Mouse (Mus musculus) stomach, embryonic 15.5 days (tissue): ENCODE data around the gene Nfib. TPM values are rescaled to one million over a fixed set of nuclear protein-coding genes. Genes with fewer than 3 reads are reported as not detected.

Experiments used
- ATAC-seq: fragments of 200-750 bp; cut with Nextera tagmentation; 2 replicates; pipeline ENCODE4 v1.8.0; 2017; ENCODE audit warnings: low read depth, moderate number of reproducible peaks, moderate TSS enrichment; ENCODE audit not compliant: insufficient read depth, low FRiP score
- H3K27ac ChIP-seq: fragments of 300-500 bp; sonication (generic); 2 replicates; pipeline ENCODE4 v1.5.1; 2015; ENCODE audit warnings: mild to moderate bottlenecking, inconsistent platforms
- H3K27me3 ChIP-seq: fragments of 300-500 bp; sonication (generic); replicated peaks from 2 replicates; pipeline ENCODE4 v1.6.1; 2015; ENCODE audit warnings: inconsistent platforms
- H3K36me3 ChIP-seq: fragments of 300-500 bp; sonication (generic); 2 replicates; pipeline ENCODE4 v1.6.1; 2015; ENCODE audit warnings: inconsistent platforms
- H3K4me1 ChIP-seq: fragments of 300-500 bp; sonication (generic); 2 replicates; pipeline ENCODE4 v1.6.1; 2015; ENCODE audit warnings: inconsistent platforms
- H3K4me2 ChIP-seq: fragments of 300-500 bp; sonication (generic); 2 replicates; pipeline ENCODE4 v1.6.1; 2015; ENCODE audit warnings: mild to moderate bottlenecking, inconsistent platforms
- H3K4me3 ChIP-seq: fragments of 300-500 bp; sonication (generic); replicated peaks from 2 replicates; pipeline ENCODE4 v1.5.1; 2015; ENCODE audit warnings: inconsistent platforms
- H3K9ac ChIP-seq: fragments of 300-500 bp; sonication (generic); 2 replicates; pipeline ENCODE4 v1.6.1; 2015; ENCODE audit warnings: inconsistent platforms
- H3K9me3 ChIP-seq: fragments of 300-500 bp; sonication (generic); 2 replicates; pipeline ENCODE4 v1.6.1; 2016; ENCODE audit warnings: inconsistent platforms
- WGBS: fragments of 180-500 bp; shearing (Covaris S2); methylation state at CpG from one replicate; pipeline ENCODE4 v1.1.7; 2015; 5-methylcytosine and 5-hydroxymethylcytosine counted together
- polyA plus RNA-seq: library from polyadenylated mRNA; unstranded; fragments of >200 nt; fragmentation: Nextera tagmentation; extraction: Ambion mirVana; gene quantifications from 2 replicates; pipeline ENCODE4 v1.2.1, GENCODE M21; 2015

Gene Nfib
- polyA plus RNA-seq, 1 experiment from 2014 or later, result 56.5 TPM

DNA sequence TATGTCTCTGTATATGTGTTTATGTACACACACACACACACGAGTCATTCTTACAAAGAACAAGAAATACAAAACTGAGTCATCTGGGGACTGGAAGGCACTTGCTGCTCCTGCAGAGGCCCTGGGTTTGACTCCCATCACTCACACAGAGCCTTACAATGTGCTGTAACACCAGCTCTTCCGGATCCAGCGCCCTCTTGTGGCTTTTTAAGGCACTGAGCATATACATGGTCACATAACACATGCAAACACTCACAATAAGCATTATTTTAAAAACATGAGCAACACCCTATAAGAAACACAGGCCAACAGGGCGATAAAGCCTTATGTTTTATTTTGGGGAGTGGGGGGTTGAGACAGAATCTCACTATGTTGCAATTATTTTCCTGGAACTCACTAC lies 226.2 kb downstream of the Nfib start:
- Histone ChIP-seq H3K36me3 (no peaks in the 10 kb centered on the region), H3K27ac (no peak overlapping the region), H3K4me3 (no peak overlapping the region), H3K27me3 (no peaks in the 10 kb centered on the region), H3K9ac (no peak overlapping the region), H3K9me3 (no peaks in the 10 kb centered on the region), H3K4me1 (peaks cover 3% of the 10 kb centered on the region; the same call in 1 of the 2 replicates), H3K4me2 (no peak overlapping the region)
- WGBS, result 66% methylated on average over 4 of the region's 4 CpGs
- ATAC-seq, result no peak

DNA sequence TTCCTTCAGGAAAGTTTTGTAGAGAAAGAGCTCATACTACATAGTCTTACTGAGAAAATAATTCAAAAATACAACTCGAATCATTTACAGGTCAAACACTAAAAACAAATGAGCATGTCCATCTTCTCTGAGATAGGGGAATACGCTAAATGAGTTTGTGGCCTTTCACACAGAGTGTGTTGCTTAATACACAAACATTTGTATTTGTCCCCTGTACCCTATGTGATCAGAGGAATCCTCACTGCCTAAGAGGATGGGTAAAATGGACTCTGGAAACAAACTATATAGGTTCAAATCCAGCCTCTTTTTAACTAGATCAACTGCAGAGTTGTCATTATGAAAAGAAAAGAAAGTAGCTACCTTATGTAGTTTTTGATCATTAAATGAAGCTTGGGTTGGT lies 227.8 kb downstream of the Nfib start:
- H3K9ac ChIP-seq, result no peak overlapping the region
- H3K36me3 ChIP-seq, result no peaks in the 10 kb centered on the region
- H3K4me2 ChIP-seq, result no peak overlapping the region
- no peak overlapping the region for H3K27ac ChIP-seq
- ATAC-seq, result no peak
- no peaks in the 10 kb centered on the region for H3K9me3 ChIP-seq
- no peak overlapping the region for H3K4me3 ChIP-seq
- 82% methylated on average over 2 of the region's 2 CpGs for WGBS
- no peaks in the 10 kb centered on the region for H3K27me3 ChIP-seq
- H3K4me1 ChIP-seq, result peaks cover 6% of the 10 kb centered on the region

DNA sequence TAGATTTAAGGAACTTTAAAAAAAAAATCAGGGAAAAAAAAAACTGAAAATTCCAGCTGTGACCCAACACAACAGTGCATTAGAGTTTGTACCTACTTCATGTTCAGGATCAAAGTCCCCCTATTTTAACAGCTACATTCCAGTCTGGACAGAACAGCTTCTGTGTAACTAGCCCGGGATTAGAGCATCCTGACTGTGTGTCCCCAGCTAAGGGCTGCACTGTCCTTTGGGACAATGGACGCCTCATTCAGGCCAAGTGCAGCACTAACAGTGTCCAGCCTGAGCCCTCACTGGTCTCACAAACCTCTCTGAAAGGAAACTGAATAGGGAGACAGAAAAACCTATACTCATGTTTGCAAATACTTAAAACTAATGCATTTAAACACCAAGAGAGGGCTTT lies 229.1 kb downstream of the Nfib start:
- H3K27me3 ChIP-seq, result no peaks in the 10 kb centered on the region
- H3K4me1 ChIP-seq, result peaks cover 11% of the 10 kb centered on the region
- H3K27ac ChIP-seq, result no peak overlapping the region
- no peak overlapping the region for H3K4me2 ChIP-seq
- WGBS, result 46% methylated on average over 2 of the region's 2 CpGs
- H3K9ac ChIP-seq, result no peak overlapping the region
- no peaks in the 10 kb centered on the region for H3K36me3 ChIP-seq
- no peak for ATAC-seq
- H3K9me3 ChIP-seq, result no peaks in the 10 kb centered on the region
- H3K4me3 ChIP-seq, result no peak overlapping the region

GRCm38 (mm10) chr4:82474334-82474733 lies 231.2 kb downstream of the Nfib start:
- Histone ChIP-seq H3K36me3 (no peaks in the 10 kb centered on the region), H3K27me3 (no peaks in the 10 kb centered on the region), H3K4me3 (no peak overlapping the region), H3K9ac (no peak overlapping the region), H3K4me2 (no peak overlapping the region), H3K4me1 (peaks cover 22% of the 10 kb centered on the region), H3K27ac (no peak overlapping the region), H3K9me3 (no peaks in the 10 kb centered on the region)
- WGBS, result 62% methylated on average over 5 of the region's 5 CpGs
- no peak for ATAC-seq

- no peak overlapping the region for H3K4me3 ChIP-seq
- H3K4me1 ChIP-seq, result peaks cover 39% of the 10 kb centered on the region
- no peaks in the 10 kb centered on the region for H3K27me3 ChIP-seq
- no peaks in the 10 kb centered on the region for H3K36me3 ChIP-seq
- ATAC-seq, result no peak
- H3K4me2 ChIP-seq, result no peak overlapping the region
- H3K27ac ChIP-seq, result no peak overlapping the region; the same call in 1 of the 2 replicates
- H3K9me3 ChIP-seq, result no peaks in the 10 kb centered on the region
- H3K9ac ChIP-seq, result no peak overlapping the region
- 74% methylated on average over 3 of the region's 3 CpGs for WGBS
Measured at GRCm38 (mm10) chr4:82470938-82471320, 234.6 kb downstream of the Nfib start.

DNA sequence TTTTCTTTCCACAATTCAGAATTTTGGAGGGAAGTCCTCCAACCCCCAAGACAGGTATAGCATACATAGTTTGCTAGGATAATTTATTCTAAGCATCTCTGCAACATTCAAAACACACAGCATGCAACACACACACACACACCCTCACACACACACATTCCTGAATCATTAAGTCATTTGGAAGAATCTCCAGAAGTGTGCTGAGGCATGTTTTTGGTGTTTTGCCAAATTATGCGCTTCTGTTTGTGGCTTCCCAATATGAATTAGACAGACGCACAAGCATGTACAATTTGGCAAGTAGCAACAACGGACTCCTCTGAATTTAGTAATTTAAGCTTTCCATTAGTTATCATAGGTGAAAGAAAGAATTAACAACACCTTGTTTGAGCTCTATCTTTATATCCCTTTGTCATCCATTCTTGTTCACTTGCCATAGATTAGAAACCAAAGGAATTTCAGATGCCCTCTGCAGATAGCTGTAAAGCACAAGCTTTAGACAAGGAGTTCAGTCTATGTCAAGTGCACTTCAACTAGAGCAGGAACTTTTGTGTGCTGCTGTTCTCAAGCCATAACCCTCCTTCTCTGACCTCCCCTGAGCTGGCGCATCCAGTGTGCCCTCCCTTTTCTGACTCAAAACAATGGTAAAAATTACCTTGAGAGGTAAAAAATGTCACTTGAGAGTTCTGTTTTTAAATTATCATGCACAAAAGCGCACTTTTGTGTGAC lies 235.2 kb downstream of the Nfib start:
- H3K4me1 ChIP-seq, result peaks cover 36% of the 10 kb centered on the region
- H3K27me3 ChIP-seq, result no peaks in the 10 kb centered on the region
- no peak overlapping the region for H3K4me2 ChIP-seq
- no peaks in the 10 kb centered on the region for H3K9me3 ChIP-seq
- no peak for ATAC-seq
- no peaks in the 10 kb centered on the region for H3K36me3 ChIP-seq
- H3K4me3 ChIP-seq, result no peak overlapping the region
- H3K27ac ChIP-seq, result no peak overlapping the region; the same call in 1 of the 2 replicates
- 56% methylated on average over 5 of the region's 5 CpGs for WGBS
- H3K9ac ChIP-seq, result no peak overlapping the region

GRCm38 (mm10) chr4:82468944-82469343 lies 236.6 kb downstream of the Nfib start:
- Histone ChIP-seq H3K4me3 (no peak overlapping the region), H3K4me1 (peaks cover 45% of the 10 kb centered on the region), H3K36me3 (no peaks in the 10 kb centered on the region), H3K4me2 (no peak overlapping the region), H3K27ac (no peak overlapping the region), H3K9me3 (no peaks in the 10 kb centered on the region), H3K9ac (no peak overlapping the region), H3K27me3 (no peaks in the 10 kb centered on the region)
- ATAC-seq, result no peak
- 75% methylated on average over 3 of the region's 3 CpGs for WGBS

- Histone ChIP-seq H3K36me3 (no peaks in the 10 kb centered on the region), H3K4me1 (peaks cover 43% of the 10 kb centered on the region), H3K9ac (no peak overlapping the region), H3K4me3 (no peak overlapping the region), H3K4me2 (no peak overlapping the region), H3K27ac (0 out of 2 replicates have a peak overlapping the region, but pooled peaks have one; percentile 9), H3K27me3 (no peaks in the 10 kb centered on the region), H3K9me3 (no peaks in the 10 kb centered on the region)
- no peak for ATAC-seq
- WGBS, result 43% methylated on average over 8 of the region's 8 CpGs
Measured at GRCm38 (mm10) chr4:82466717-82467116, 238.8 kb downstream of the Nfib start.

DNA sequence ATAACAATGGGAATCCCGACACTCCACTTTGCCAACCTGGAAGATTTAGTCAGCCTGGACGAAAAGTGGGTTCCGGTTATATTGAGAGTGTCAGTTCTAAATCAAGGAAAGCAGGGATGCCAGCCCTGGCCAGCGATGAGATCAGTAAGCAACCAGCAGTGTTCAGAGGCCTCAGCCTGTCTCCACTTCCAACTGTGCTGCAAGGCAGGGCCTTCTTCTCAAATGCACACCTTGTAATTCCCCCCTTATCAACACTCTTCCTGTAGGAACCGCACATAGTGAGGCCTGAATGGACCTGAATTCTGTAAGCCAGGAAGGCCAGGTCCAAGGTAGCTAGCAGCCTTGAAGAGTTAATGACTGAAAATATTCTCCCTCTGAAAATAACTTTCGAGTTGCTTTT lies 239.4 kb downstream of the Nfib start:
- 61% methylated on average over 6 of the region's 6 CpGs for WGBS
- Histone ChIP-seq H3K27ac (0 out of 2 replicates have a peak overlapping the region, but pooled peaks have one; percentile 9), H3K4me2 (no peak overlapping the region), H3K36me3 (no peaks in the 10 kb centered on the region), H3K27me3 (no peaks in the 10 kb centered on the region), H3K9ac (no peak overlapping the region), H3K4me3 (no peak overlapping the region), H3K4me1 (peaks cover 40% of the 10 kb centered on the region), H3K9me3 (no peaks in the 10 kb centered on the region)
- ATAC-seq, result no peak

DNA sequence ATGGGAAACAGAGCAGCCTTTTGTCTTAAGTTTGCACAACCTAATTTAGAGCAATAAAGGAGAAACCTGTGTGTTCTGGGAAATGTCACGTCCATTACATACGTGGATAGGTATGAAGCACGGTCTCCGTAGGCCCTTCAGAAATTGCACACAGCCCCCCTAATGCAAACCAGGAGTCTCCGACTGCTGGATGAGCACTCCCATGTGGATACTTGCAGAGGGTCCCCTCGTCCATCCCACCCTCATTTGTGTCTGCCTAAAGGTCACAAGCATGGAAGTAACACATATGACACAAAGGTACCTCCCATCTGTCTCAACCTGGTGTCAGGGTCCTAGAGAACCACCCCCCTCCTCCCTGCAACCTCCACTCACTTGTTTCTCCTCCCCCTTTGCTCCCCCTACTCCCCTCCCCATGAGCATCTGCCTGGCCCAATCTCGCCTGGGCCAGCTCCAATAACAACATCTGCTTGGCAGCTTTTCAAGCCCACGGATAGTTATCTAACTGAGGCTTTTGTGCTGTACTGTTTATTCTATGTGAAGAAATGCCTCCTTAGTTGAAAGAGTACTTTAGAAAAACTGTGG lies 241.4 kb downstream of the Nfib start:
- peak overlapping the region; percentile 70; the same call in 1 of the 2 replicates for H3K27ac ChIP-seq
- no peak overlapping the region for H3K4me2 ChIP-seq
- H3K36me3 ChIP-seq, result no peaks in the 10 kb centered on the region
- no peaks in the 10 kb centered on the region for H3K27me3 ChIP-seq
- H3K4me1 ChIP-seq, result peaks cover 32% of the 10 kb centered on the region
- H3K9me3 ChIP-seq, result no peaks in the 10 kb centered on the region
- H3K9ac ChIP-seq, result no peak overlapping the region
- 35% methylated on average over 8 of the region's 8 CpGs for WGBS
- peak; percentile 42 for ATAC-seq
- no peak overlapping the region for H3K4me3 ChIP-seq

- Histone ChIP-seq H3K4me3 (no peak overlapping the region), H3K36me3 (no peaks in the 10 kb centered on the region), H3K27me3 (no peaks in the 10 kb centered on the region), H3K27ac (peak overlapping the region; percentile 21; the same call in 1 of the 2 replicates), H3K9me3 (no peaks in the 10 kb centered on the region), H3K4me1 (peaks cover 30% of the 10 kb centered on the region), H3K4me2 (no peak overlapping the region), H3K9ac (no peak overlapping the region)
- no peak for ATAC-seq
- 56% methylated on average over 7 of the region's 7 CpGs for WGBS
Measured at GRCm38 (mm10) chr4:82463189-82463715, 242.3 kb downstream of the Nfib start.

DNA sequence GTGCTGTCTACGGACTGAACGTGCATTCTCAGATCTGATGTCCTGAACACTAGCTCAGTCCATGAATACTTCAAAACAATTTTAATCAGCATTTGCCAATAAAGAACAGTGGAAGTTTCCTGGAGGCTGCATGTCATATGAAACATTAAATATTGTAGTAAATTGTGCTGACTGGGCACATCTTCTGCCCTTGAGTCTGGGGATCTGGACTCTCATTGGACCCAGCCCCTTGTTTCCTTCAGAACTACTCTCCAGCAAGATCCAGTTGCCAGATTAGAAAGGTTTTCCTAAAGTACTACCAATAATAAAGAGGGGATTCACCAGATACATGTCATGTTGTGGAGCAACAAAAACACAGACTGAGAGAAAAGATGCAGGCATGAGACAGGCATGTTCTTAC lies 243.9 kb downstream of the Nfib start:
- Histone ChIP-seq H3K4me2 (no peak overlapping the region), H3K27me3 (no peaks in the 10 kb centered on the region), H3K4me1 (peaks cover 27% of the 10 kb centered on the region), H3K9ac (no peak overlapping the region), H3K27ac (no peak overlapping the region), H3K9me3 (no peaks in the 10 kb centered on the region), H3K36me3 (no peaks in the 10 kb centered on the region), H3K4me3 (no peak overlapping the region)
- ATAC-seq, result no peak
- 85% methylated on average over 2 of the region's 2 CpGs for WGBS
